ENCODE assay signal across 17 mouse cellular contexts in genomic region chr7:120104975-120105374, GRCm38 (mm10). TPM values are rescaled to one million over a fixed set of nuclear protein-coding genes. Genes with fewer than 3 reads are reported as not detected.
A peak's percentile ranks its signal among the peaks of the same experiment; 100 is the strongest.
DNase-seq lines count a peak whose midpoint lies in the region; ATAC-seq and TF ChIP-seq lines count a peak whose summit lies in the region.
"Had no signal": no experiment of that assay in that cellular context is flagged by ENCODE, and none has a peak within 500 bp of the region (broad histone marks: within the 10 kb centered on the region; RNA-seq: fewer than 3 reads in every experiment).

No protein-coding gene starts in this region.

- TF ChIP-seq POLR2A in thymus, adult 2 months (IDR thresholded peaks at IDR 0.05; ENCODE audit: control insufficient read depth, extremely low read depth, insufficient read depth, low read length, poor library complexity) = no peak

- no peak for TF ChIP-seq CTCF in thymus, adult 2 months (IDR thresholded peaks at IDR 0.05; ENCODE audit: borderline replicate concordance, control insufficient read depth, extremely low read depth, insufficient read depth, low read length, poor library complexity)

- H3K27me3 ChIP-seq in hindbrain, embryonic 11.5 days (ENCODE audit: control insufficient read depth, insufficient read depth, low read length) = no peaks in the 10 kb centered on the region
- peaks cover 5% of the 10 kb centered on the region; the same call in 1 of the 2 replicates for H3K27me3 ChIP-seq in hindbrain, embryonic 12.5 days
- H3K27me3 ChIP-seq in midbrain, embryonic 11.5 days (ENCODE audit: control insufficient read depth, insufficient read depth, low read length) = no peaks in the 10 kb centered on the region; the same call in 1 of the 2 replicates
- H3K27me3 ChIP-seq in midbrain, embryonic 15.5 days (replicated peaks) = peaks cover 20% of the 10 kb centered on the region
- H3K27me3 ChIP-seq in thymus, adult 2 months (ENCODE audit: control insufficient read depth, insufficient read depth, low read length) = no peaks in the 10 kb centered on the region; the same call in 1 of the 2 replicates
- H3K27me3 ChIP-seq: neural tube, embryonic 15.5 days had no signal

- no peaks in the 10 kb centered on the region for H3K36me3 ChIP-seq in hindbrain, embryonic 11.5 days (ENCODE audit: control insufficient read depth, insufficient read depth, low read length)
- H3K36me3 ChIP-seq in hindbrain, embryonic 12.5 days = no peaks in the 10 kb centered on the region
- no peaks in the 10 kb centered on the region for H3K36me3 ChIP-seq in midbrain, embryonic 11.5 days (ENCODE audit: control insufficient read depth, insufficient read depth, low read length)
- no peaks in the 10 kb centered on the region for H3K36me3 ChIP-seq in midbrain, embryonic 15.5 days (replicated peaks)
- no peaks in the 10 kb centered on the region for H3K36me3 ChIP-seq in thymus, adult 2 months (ENCODE audit: control insufficient read depth, insufficient read depth, low read length)
- H3K36me3 ChIP-seq: neural tube, embryonic 15.5 days had no signal

- H3K9me3 ChIP-seq in hindbrain, embryonic 11.5 days (ENCODE audit: control insufficient read depth, low read length) = no peaks in the 10 kb centered on the region
- H3K9me3 ChIP-seq in hindbrain, embryonic 12.5 days (replicated peaks) = no peaks in the 10 kb centered on the region
- H3K9me3 ChIP-seq in midbrain, embryonic 11.5 days (ENCODE audit: control insufficient read depth, low read length) = no peaks in the 10 kb centered on the region
- H3K9me3 ChIP-seq in midbrain, embryonic 15.5 days = no peaks in the 10 kb centered on the region
- H3K9me3 ChIP-seq: forebrain, embryonic 13.5 days; neural tube, embryonic 15.5 days had no signal

- H3K27ac ChIP-seq in hindbrain, embryonic 11.5 days (ENCODE audit: low read depth, low read length) = no peak overlapping the region
- no peak overlapping the region for H3K27ac ChIP-seq in hindbrain, embryonic 12.5 days
- no peak overlapping the region for H3K27ac ChIP-seq in midbrain, embryonic 11.5 days (ENCODE audit: low read depth, low read length)
- H3K27ac ChIP-seq in midbrain, embryonic 15.5 days = no peak overlapping the region
- H3K27ac ChIP-seq in thymus, adult 2 months (ENCODE audit: control insufficient read depth, insufficient read depth, low read length) = no peak overlapping the region
- H3K27ac ChIP-seq: forebrain, embryonic 13.5 days; neural tube, embryonic 15.5 days had no signal

- whole genome bisulfite sequencing in hindbrain, embryonic 11.5 days = 57% methylated on average over 3 of the region's 3 CpGs
- WGBS in hindbrain, embryonic 12.5 days = 53% methylated on average over 3 of the region's 3 CpGs
- WGBS in midbrain, embryonic 11.5 days = 66% methylated on average over 3 of the region's 3 CpGs
- WGBS in midbrain, embryonic 15.5 days = 47% methylated on average over 3 of the region's 3 CpGs
- WGBS in thymus, adult 2 months = 91% methylated on average over 3 of the region's 3 CpGs

- H3K4me2 ChIP-seq in hindbrain, embryonic 11.5 days (replicated peaks; ENCODE audit: low read depth, low read length) = no peak overlapping the region
- no peak overlapping the region for H3K4me2 ChIP-seq in hindbrain, embryonic 12.5 days (replicated peaks)
- no peak overlapping the region for H3K4me2 ChIP-seq in midbrain, embryonic 11.5 days
- no peak overlapping the region for H3K4me2 ChIP-seq in midbrain, embryonic 15.5 days
- H3K4me2 ChIP-seq: forebrain, embryonic 13.5 days; liver, embryonic 11.5 days; neural tube, embryonic 15.5 days had no signal

- H3K4me1 ChIP-seq in hindbrain, embryonic 11.5 days (replicated peaks; ENCODE audit: control insufficient read depth, insufficient read depth, low read length) = no peaks in the 10 kb centered on the region; the same call in none of the 2 replicates
- peaks cover 19% of the 10 kb centered on the region for H3K4me1 ChIP-seq in hindbrain, embryonic 12.5 days
- peaks cover 10% of the 10 kb centered on the region; the same call in 1 of the 2 replicates for H3K4me1 ChIP-seq in midbrain, embryonic 11.5 days (ENCODE audit: control insufficient read depth, insufficient read depth, low read length)
- peaks cover 18% of the 10 kb centered on the region for H3K4me1 ChIP-seq in midbrain, embryonic 15.5 days
- H3K4me1 ChIP-seq in thymus, adult 2 months (replicated peaks; ENCODE audit: control insufficient read depth, insufficient read depth, low read length) = peaks cover 9% of the 10 kb centered on the region; the same call in 1 of the 2 replicates

- ATAC-seq in hindbrain, embryonic 11.5 days (ENCODE audit: low FRiP score) = no peak
- no peak for ATAC-seq in hindbrain, embryonic 12.5 days (ENCODE audit: low FRiP score)
- ATAC-seq in midbrain, embryonic 11.5 days (ENCODE audit: low FRiP score) = no peak
- no peak for ATAC-seq in midbrain, embryonic 15.5 days (replicated peaks)
- ATAC-seq: forebrain, embryonic 13.5 days had no signal

- H3K4me3 ChIP-seq in hindbrain, embryonic 11.5 days (ENCODE audit: low read depth, low read length) = no peak overlapping the region
- no peak overlapping the region for H3K4me3 ChIP-seq in hindbrain, embryonic 12.5 days
- H3K4me3 ChIP-seq in midbrain, embryonic 11.5 days (ENCODE audit: low read depth, low read length) = no peak overlapping the region
- no peak overlapping the region for H3K4me3 ChIP-seq in midbrain, embryonic 15.5 days
- H3K4me3 ChIP-seq in thymus, adult 2 months (ENCODE audit: control insufficient read depth, insufficient read depth, low read length) = no peak overlapping the region
- H3K4me3 ChIP-seq: forebrain, embryonic 13.5 days; neural tube, embryonic 15.5 days had no signal

- peak; percentile 36 to 51 for DNase-seq in cerebellum, postnatal 14 days
- DNase-seq in cerebellum, adult 11 months = no peak
- DNase-seq in hindbrain, embryonic 11.5 days (ENCODE audit: low spot score) = peak; percentile 28
- DNase-seq in midbrain, embryonic 11.5 days (ENCODE audit: low spot score, missing footprints) = peak; percentile 72
- DNase-seq in cerebellum, postnatal 36 days = peak; percentile 17 to 38
- no peak for DNase-seq in thymus, adult 2 months
- DNase-seq: adrenal gland, postnatal 10 days; gastrocnemius, postnatal 36 days; kidney, postnatal 25 days; thymus, postnatal 25 days had no signal

- H3K9ac ChIP-seq in hindbrain, embryonic 11.5 days (ENCODE audit: low read depth, low read length) = no peak overlapping the region
- H3K9ac ChIP-seq in hindbrain, embryonic 12.5 days = no peak overlapping the region
- no peak overlapping the region for H3K9ac ChIP-seq in midbrain, embryonic 11.5 days (ENCODE audit: low read length)
- no peak overlapping the region for H3K9ac ChIP-seq in midbrain, embryonic 15.5 days
- H3K9ac ChIP-seq: forebrain, embryonic 13.5 days; neural tube, embryonic 15.5 days had no signal

RNA-seq across cellular contexts. Expression of gene Tmem159, which starts 2.8 kb away (rescaled TPM):
- 19.1 and 22.2 TPM in 2 replicates for polyA plus RNA-seq in hindbrain, embryonic 11.5 days (2014; fragmentation: Nextera tagmentation; extraction: Ambion mirVana)
- polyA plus RNA-seq in hindbrain, embryonic 12.5 days (2016; fragmentation: Nextera tagmentation; extraction: Ambion mirVana) = 18.7 and 20.7 TPM in 2 replicates
- polyA plus RNA-seq in midbrain, embryonic 11.5 days (2014; fragmentation: Nextera tagmentation; extraction: Ambion mirVana) = 23.2 and 23.6 TPM in 2 replicates
- 10.6 and 10.8 TPM in 2 replicates for polyA plus RNA-seq in midbrain, embryonic 15.5 days (2015; fragmentation: Nextera tagmentation; extraction: Ambion mirVana)
- polyA plus RNA-seq in thymus, adult 2 months (2012; rRNA removed) = 6.9 and 8.9 TPM in 2 replicates

RNA-seq across cellular contexts. Expression of gene Dnah3, which starts 9.9 kb away (rescaled TPM):
- 0.34 TPM in 1 of 2 replicates, not detected in the other for polyA plus RNA-seq in hindbrain, embryonic 11.5 days (2014; fragmentation: Nextera tagmentation; extraction: Ambion mirVana)
- polyA plus RNA-seq in hindbrain, embryonic 12.5 days (2016; fragmentation: Nextera tagmentation; extraction: Ambion mirVana) = 0.10 and 0.26 TPM in 2 replicates
- 0.03 TPM in 1 of 2 replicates, not detected in the other for polyA plus RNA-seq in midbrain, embryonic 11.5 days (2014; fragmentation: Nextera tagmentation; extraction: Ambion mirVana)
- 0.21 and 0.29 TPM in 2 replicates for polyA plus RNA-seq in midbrain, embryonic 15.5 days (2015; fragmentation: Nextera tagmentation; extraction: Ambion mirVana)
- 0.23 and 0.30 TPM in 2 replicates for polyA plus RNA-seq in thymus, adult 2 months (2012; rRNA removed)
- polyA plus RNA-seq: intestine, embryonic 14.5 days; liver, embryonic 11.5 days; neural tube, embryonic 15.5 days had no signal

RNA-seq across cellular contexts. Expression of gene Zp2, which starts 40.1 kb away (rescaled TPM):
- polyA plus RNA-seq in hindbrain, embryonic 11.5 days (2014; fragmentation: Nextera tagmentation; extraction: Ambion mirVana) = not detected in 2 replicates
- polyA plus RNA-seq in hindbrain, embryonic 12.5 days (2016; fragmentation: Nextera tagmentation; extraction: Ambion mirVana) = not detected in 2 replicates
- polyA plus RNA-seq in midbrain, embryonic 11.5 days (2014; fragmentation: Nextera tagmentation; extraction: Ambion mirVana) = not detected in 2 replicates
- polyA plus RNA-seq in midbrain, embryonic 15.5 days (2015; fragmentation: Nextera tagmentation; extraction: Ambion mirVana) = not detected in 2 replicates
- 1.1 TPM in 2 replicates for polyA plus RNA-seq in thymus, adult 2 months (2012; rRNA removed)
- polyA plus RNA-seq: forebrain, embryonic 13.5 days; heart, embryonic 16.5 days; intestine, embryonic 14.5 days; liver, embryonic 11.5 days; neural tube, embryonic 15.5 days had no signal

Comparison
In these comparisons a context has a peak if more than half of its experiments do, and no peak if none do; other contexts are left out.
1. DNase-seq: peak in cerebellum, postnatal 14 days (2 of 2), hindbrain, embryonic 11.5 days (single experiment), midbrain, embryonic 11.5 days (single experiment) and cerebellum, postnatal 36 days (2 of 2); none in cerebellum, adult 11 months (single experiment) and thymus, adult 2 months (single experiment).